Mouse (Mus musculus): ENCODE measurements at regions not wholly inside any gene's neighbourhood (a gene's known extent, or its start where the extent isn't known, plus 50 kb on each side); places are given as distances from the start of the nearest gene placed in this dataset.

- no peak for DNase-seq (ENCODE audit: low read depth, low spot score)
These were observed 405.7 kb downstream of the Ipmk start for GRCm38 (mm10) chr10:71753255-71753654.

- no peak for DNase-seq (ENCODE audit: low read depth, low spot score)
These were observed 407.2 kb downstream of the Ipmk start for GRCm38 (mm10) chr10:71754799-71755198.

DNA sequence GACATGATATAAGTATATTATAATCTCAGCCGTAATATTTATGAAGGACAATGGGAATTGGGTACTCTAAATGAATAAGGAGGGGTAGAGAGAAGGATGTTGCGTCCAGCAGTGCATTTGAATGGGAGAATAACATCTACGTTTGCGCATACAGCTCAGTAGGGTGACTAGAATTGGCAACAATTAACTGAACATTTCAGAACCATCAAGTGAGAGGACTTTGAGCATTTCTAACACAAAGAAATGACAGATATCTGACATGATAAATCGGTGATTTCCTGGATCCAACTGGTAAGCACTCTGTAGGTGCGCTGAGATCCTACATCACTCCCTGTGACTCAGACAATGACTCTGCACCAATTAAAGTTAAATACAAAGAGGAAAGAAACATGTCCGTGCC, 431.3 kb downstream of the Ipmk start:
- peak; percentile 46 for DNase-seq (ENCODE audit: low read depth, low spot score)

DNA sequence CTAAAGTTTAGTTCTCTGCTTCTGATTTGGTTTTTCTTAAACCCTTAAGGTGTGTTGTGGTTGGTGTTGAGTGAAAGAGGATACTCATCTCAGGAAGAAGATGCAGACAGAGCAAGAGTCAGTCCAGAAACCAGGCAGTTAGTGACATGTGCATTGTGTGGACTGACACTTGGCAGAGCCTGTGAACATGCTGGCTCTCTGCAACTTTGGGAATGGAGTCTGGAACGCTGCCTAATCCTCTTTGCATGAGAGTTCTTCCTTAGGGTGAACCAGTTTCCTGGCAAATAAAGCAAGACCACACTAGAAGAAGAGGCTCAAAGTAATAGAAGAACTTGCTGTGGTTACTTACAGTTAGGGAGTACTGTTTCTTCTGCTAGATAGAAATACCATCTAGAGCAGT, 441.7 kb downstream of the Ipmk start:
- DNase-seq (ENCODE audit: low read depth, low spot score): no peak

DNA sequence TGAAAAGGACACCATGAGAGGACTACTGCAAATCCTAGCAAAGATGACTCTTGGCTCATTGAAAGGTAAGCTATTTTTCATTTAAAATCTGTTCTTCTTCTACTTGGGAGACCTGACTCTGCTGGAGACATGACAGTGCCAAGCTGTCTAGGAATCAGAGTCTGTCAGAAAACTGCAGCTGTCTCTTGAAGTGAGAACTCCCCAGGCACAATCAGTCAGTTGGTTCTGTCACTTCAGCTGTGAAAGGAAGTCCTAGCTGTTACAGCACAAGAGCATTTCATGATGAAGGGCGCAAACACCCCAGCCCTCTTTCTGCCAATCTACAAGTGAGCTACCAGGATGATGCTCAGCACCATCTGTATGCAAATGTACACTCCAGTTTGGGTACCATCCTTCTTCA, 442.4 kb downstream of the Ipmk start:
- no peak for DNase-seq (ENCODE audit: low read depth, low spot score)

GRCm38 (mm10) chr10:71798638-71799037, 451.1 kb downstream of the Ipmk start:
- DNase-seq (ENCODE audit: low read depth, low spot score): no peak

DNA sequence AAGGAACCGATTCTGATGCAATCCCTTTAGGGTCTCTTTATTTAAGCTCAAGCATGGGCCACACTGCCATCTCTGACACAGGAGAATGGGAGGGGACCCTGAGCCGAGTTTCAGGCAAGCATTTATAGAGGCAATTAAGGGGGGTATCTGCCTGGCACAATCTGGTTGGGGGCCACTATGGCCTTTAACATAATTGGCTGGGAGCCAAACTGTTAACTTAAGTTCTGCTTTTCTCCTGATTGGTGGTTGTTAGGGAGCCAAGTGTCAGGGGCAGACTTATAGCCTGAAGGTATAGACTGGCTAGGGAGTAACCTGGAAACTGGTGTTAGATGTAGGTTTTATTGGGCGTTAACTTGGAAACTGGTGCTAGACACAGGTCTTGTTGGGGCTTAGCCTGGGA, 454.9 kb downstream of the Ipmk start:
- no peak for DNase-seq (ENCODE audit: low read depth, low spot score)

GRCm38 (mm10) chr10:71832633-71833032, 485.1 kb downstream of the Ipmk start:
- DNase-seq (ENCODE audit: low read depth, low spot score): no peak

DNA sequence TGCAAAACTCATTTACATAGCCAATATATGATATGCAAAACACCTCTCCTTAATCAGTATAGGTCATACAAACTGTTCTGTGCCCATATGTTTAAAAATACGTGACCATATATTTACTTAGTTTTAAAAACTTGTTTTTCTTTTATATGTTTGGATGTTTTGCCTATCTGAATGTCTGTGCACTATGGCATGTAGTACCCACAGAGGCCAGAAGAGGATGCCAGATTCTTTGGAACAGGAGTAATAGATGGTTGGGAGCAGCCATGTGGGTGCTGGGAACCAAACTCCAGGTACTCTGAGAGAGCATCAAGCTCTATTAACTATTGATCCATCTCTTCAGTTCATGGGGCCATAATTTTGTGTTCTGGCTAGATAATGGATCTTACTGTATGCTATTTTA, 487.5 kb downstream of the Ipmk start:
- no peak for DNase-seq (ENCODE audit: low read depth, low spot score)

- DNase-seq (ENCODE audit: low read depth, low spot score): no peak
These were observed 509.5 kb downstream of the Ipmk start for GRCm38 (mm10) chr10:71857089-71857488.

DNA sequence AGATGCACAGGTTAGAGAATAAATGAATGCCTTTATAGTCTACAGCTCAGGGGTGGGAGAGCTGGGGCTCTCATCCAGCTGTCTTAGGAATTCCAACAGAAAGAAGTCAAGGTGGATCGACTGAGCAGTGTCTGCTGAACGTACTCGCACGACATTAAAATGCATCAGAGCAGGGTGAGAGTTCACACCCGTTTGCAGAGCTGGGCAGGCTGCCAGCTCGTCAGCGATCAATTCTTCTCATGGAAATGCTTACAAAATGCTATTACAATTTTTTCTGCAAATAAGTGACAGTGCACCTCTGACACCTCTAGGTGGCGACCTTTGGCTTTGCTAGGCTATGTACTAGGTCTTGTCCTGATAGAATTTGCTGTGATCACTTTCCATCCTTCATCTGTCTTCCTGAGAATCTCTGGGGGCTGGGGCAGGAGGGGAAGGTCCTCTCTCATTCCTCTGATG, 510.0 kb downstream of the Ipmk start:
- peak; percentile 33 for DNase-seq (ENCODE audit: low read depth, low spot score)

GRCm38 (mm10) chr10:71893726-71894125, 546.2 kb downstream of the Ipmk start:
- no peak for DNase-seq (ENCODE audit: low read depth, low spot score)

- DNase-seq (ENCODE audit: low read depth, low spot score): no peak
These were observed 557.5 kb downstream of the Ipmk start for GRCm38 (mm10) chr10:71905029-71905428.
